In genomic region chr9:121311846-121312236, GRCm38 (mm10) we compare ENCODE assay signal across 10 mouse cellular contexts. TPM values are rescaled to one million over a fixed set of nuclear protein-coding genes. Genes with fewer than 3 reads are reported as not detected.
DNase-seq lines count a peak whose midpoint lies in the region; ATAC-seq lines count a peak whose summit lies in the region.
"Had no signal": no experiment of that assay in that cellular context is flagged by ENCODE, and none has a peak within 500 bp of the region (broad histone marks: within the 10 kb centered on the region; RNA-seq: fewer than 3 reads in every experiment).

No protein-coding gene starts in this region.

- ATAC-seq in kidney, embryonic 16.5 days (ENCODE audit: low FRiP score, low TSS enrichment) = no peak
- no peak for ATAC-seq in forebrain, embryonic 16.5 days
- ATAC-seq in hindbrain, embryonic 15.5 days (ENCODE audit: low FRiP score, low read depth) = no peak
- ATAC-seq in neural tube, embryonic 13.5 days (ENCODE audit: low read depth) = no peak

- WGBS in kidney, embryonic 16.5 days = 56% methylated on average over 6 of the region's 6 CpGs
- 54% methylated on average over 6 of the region's 6 CpGs for WGBS in forebrain, embryonic 16.5 days
- WGBS in hindbrain, embryonic 15.5 days = 50% methylated on average over 6 of the region's 6 CpGs
- 58% methylated on average over 6 of the region's 6 CpGs for WGBS in neural tube, embryonic 13.5 days

- H3K9me3 ChIP-seq in kidney, embryonic 16.5 days (ENCODE audit: low read length) = no peaks in the 10 kb centered on the region
- no peaks in the 10 kb centered on the region for H3K9me3 ChIP-seq in forebrain, embryonic 16.5 days (ENCODE audit: control insufficient read depth, low read length)
- no peaks in the 10 kb centered on the region for H3K9me3 ChIP-seq in hindbrain, embryonic 15.5 days
- no peaks in the 10 kb centered on the region for H3K9me3 ChIP-seq in neural tube, embryonic 13.5 days
- H3K9me3 ChIP-seq: G1E had no signal

- no peaks in the 10 kb centered on the region for H3K36me3 ChIP-seq in kidney, embryonic 16.5 days (ENCODE audit: insufficient read depth, low read length)
- no peaks in the 10 kb centered on the region for H3K36me3 ChIP-seq in forebrain, embryonic 16.5 days (ENCODE audit: control insufficient read depth, insufficient read depth)
- H3K36me3 ChIP-seq in hindbrain, embryonic 15.5 days = no peaks in the 10 kb centered on the region
- H3K36me3 ChIP-seq in neural tube, embryonic 13.5 days = no peaks in the 10 kb centered on the region

- H3K27ac ChIP-seq in kidney, embryonic 16.5 days (ENCODE audit: low read length) = peak overlapping the region; percentile 25; the same call in 1 of the 2 replicates
- peak overlapping the region; percentile 83 for H3K27ac ChIP-seq in forebrain, embryonic 16.5 days (ENCODE audit: low read length)
- H3K27ac ChIP-seq in hindbrain, embryonic 15.5 days (replicated peaks) = peak overlapping the region; percentile 83
- peak overlapping the region; percentile 96 for H3K27ac ChIP-seq in neural tube, embryonic 13.5 days (replicated peaks)

- H3K9ac ChIP-seq in kidney, embryonic 16.5 days (replicated peaks; ENCODE audit: low read length) = no peak overlapping the region
- no peak overlapping the region for H3K9ac ChIP-seq in forebrain, embryonic 16.5 days (replicated peaks; ENCODE audit: low read depth, low read length)
- H3K9ac ChIP-seq in hindbrain, embryonic 15.5 days = no peak overlapping the region
- 0 out of 2 replicates have a peak overlapping the region, but pooled peaks have one; percentile 38 for H3K9ac ChIP-seq in neural tube, embryonic 13.5 days

- H3K4me2 ChIP-seq in kidney, embryonic 16.5 days (replicated peaks; ENCODE audit: low read depth, low read length) = no peak overlapping the region
- no peak overlapping the region for H3K4me2 ChIP-seq in forebrain, embryonic 16.5 days (ENCODE audit: low read length)
- no peak overlapping the region for H3K4me2 ChIP-seq in hindbrain, embryonic 15.5 days
- no peak overlapping the region for H3K4me2 ChIP-seq in neural tube, embryonic 13.5 days

- no peak overlapping the region for H3K4me3 ChIP-seq in kidney, embryonic 16.5 days (ENCODE audit: low read length)
- H3K4me3 ChIP-seq in forebrain, embryonic 16.5 days (replicated peaks; ENCODE audit: low read length) = no peak overlapping the region
- H3K4me3 ChIP-seq in hindbrain, embryonic 15.5 days = no peak overlapping the region
- no peak overlapping the region for H3K4me3 ChIP-seq in neural tube, embryonic 13.5 days

- DNase-seq in kidney, postnatal 10 days = no peak
- no peak for DNase-seq in testis, postnatal 14 days (ENCODE audit: low spot score)
- no peak for DNase-seq in left cerebral cortex, adult 18-20 months (ENCODE audit: low spot score in 2 of 2)
- DNase-seq: adrenal gland, adult 2 months; lung, postnatal 10 days had no signal

- H3K4me1 ChIP-seq in kidney, embryonic 16.5 days (ENCODE audit: insufficient read depth, low read length) = peaks cover 51% of the 10 kb centered on the region
- peaks cover 62% of the 10 kb centered on the region for H3K4me1 ChIP-seq in forebrain, embryonic 16.5 days (replicated peaks; ENCODE audit: control insufficient read depth, insufficient read depth, low read length)
- peaks cover 68% of the 10 kb centered on the region for H3K4me1 ChIP-seq in hindbrain, embryonic 15.5 days (replicated peaks)
- H3K4me1 ChIP-seq in neural tube, embryonic 13.5 days (replicated peaks) = peaks cover 84% of the 10 kb centered on the region

- no peaks in the 10 kb centered on the region for H3K27me3 ChIP-seq in kidney, embryonic 16.5 days (ENCODE audit: insufficient read depth, low read length)
- H3K27me3 ChIP-seq in forebrain, embryonic 16.5 days (replicated peaks; ENCODE audit: control insufficient read depth, insufficient read depth, low read length) = no peaks in the 10 kb centered on the region
- H3K27me3 ChIP-seq in hindbrain, embryonic 15.5 days = no peaks in the 10 kb centered on the region
- no peaks in the 10 kb centered on the region for H3K27me3 ChIP-seq in neural tube, embryonic 13.5 days

RNA-seq across cellular contexts. Expression of gene Trak1, which starts 14.5 kb away (rescaled TPM):
- 16.2 and 17.7 TPM in 2 replicates for polyA plus RNA-seq in kidney, embryonic 16.5 days (2015; fragmentation: Nextera tagmentation; extraction: Ambion mirVana)
- 85.1 and 92.2 TPM in 2 replicates for polyA plus RNA-seq in forebrain, embryonic 16.5 days (2015; fragmentation: Nextera tagmentation; extraction: Ambion mirVana)
- polyA plus RNA-seq in hindbrain, embryonic 15.5 days (2015; fragmentation: Nextera tagmentation; extraction: Ambion mirVana) = 58.3 and 58.4 TPM in 2 replicates
- polyA plus RNA-seq in neural tube, embryonic 13.5 days (2015; fragmentation: Nextera tagmentation; extraction: Ambion mirVana) = 43.4 and 44.3 TPM in 2 replicates
- total RNA-seq in left cerebral cortex, adult 18-20 months (2021) = 100 to 1,000 TPM; 239 to 275 TPM

RNA-seq across cellular contexts. Expression of gene Ulk4, which starts 34.8 kb away (rescaled TPM):
- polyA plus RNA-seq in kidney, embryonic 16.5 days (2015; fragmentation: Nextera tagmentation; extraction: Ambion mirVana) = 144 and 148 TPM in 2 replicates
- 115 and 169 TPM in 2 replicates for polyA plus RNA-seq in forebrain, embryonic 16.5 days (2015; fragmentation: Nextera tagmentation; extraction: Ambion mirVana)
- 75.9 and 94.1 TPM in 2 replicates for polyA plus RNA-seq in hindbrain, embryonic 15.5 days (2015; fragmentation: Nextera tagmentation; extraction: Ambion mirVana)
- polyA plus RNA-seq in neural tube, embryonic 13.5 days (2015; fragmentation: Nextera tagmentation; extraction: Ambion mirVana) = 115 and 160 TPM in 2 replicates
- 1 to 10 TPM; 8.1 to 8.8 TPM for total RNA-seq in left cerebral cortex, adult 18-20 months (2021)

Comparison
In these comparisons a context has a peak if more than half of its experiments do, and no peak if none do; other contexts are left out.
1. H3K27ac ChIP-seq: peak in every context shown above with its lines; median percentile 96 in neural tube, embryonic 13.5 days; 83 in forebrain, embryonic 16.5 days; 83 in hindbrain, embryonic 15.5 days; 25 in kidney, embryonic 16.5 days.